Mouse (Mus musculus) adrenal gland (tissue): ENCODE measurements around the gene Cyp2b9.
"Not testable (repeated sequence)": the region's sequence is repeated elsewhere in the genome, so short reads cannot be mapped to it uniquely, and the experiment has no call there.

Source experiments
- intact Hi-C: fragments of 180-260 bp; cut with DNase I; formaldehyde crosslinking; loops from one replicate; pipeline ENCODE4 v1.15.1; 2025
- long read RNA-seq, 2 experiments: library from polyadenylated mRNA; unstranded; transcript quantifications; one replicate each; pipeline ENCODE4 v2.0.0; 2020; ENCODE audit warnings: borderline replicate concordance in 1 of 2; ENCODE audit not compliant: insufficient replicate concordance in 1 of 2

Cyp2b9 gene
- long read RNA-seq, experiment 1: 0 reads
- long read RNA-seq, experiment 2: 0 reads

GRCm38 (mm10) chr7:26173111-26173510 lies at the start of gene Cyp2b9:
Gene Cyp2b9 (plus strand): TSS chr7:26173411.
- intact Hi-C loops: not testable (repeated sequence)

- intact Hi-C loops: not testable (repeated sequence)
Observed at GRCm38 (mm10) chr7:26139623-26140022, 33.6 kb upstream of the Cyp2b9 start.

- intact Hi-C loops: not testable (repeated sequence)
Observed at GRCm38 (mm10) chr7:26143657-26144056, 29.6 kb upstream of the Cyp2b9 start.

GRCm38 (mm10) chr7:26168765-26169536 lies 4.3 kb upstream of the Cyp2b9 start:
- intact Hi-C loops: not testable (repeated sequence)

GRCm38 (mm10) chr7:26201083-26201482 lies 27.9 kb downstream of the Cyp2b9 start:
- intact Hi-C loops: no loop called here

GRCm38 (mm10) chr7:26260034-26260433 lies 86.8 kb downstream of the Cyp2b9 start, which contains the start of gene Vmn1r184:
Gene Vmn1r184 (plus strand): TSS chr7:26260334.
- intact Hi-C loops: not testable (repeated sequence)
